Mouse (Mus musculus) cortical plate, adult 2 months (tissue): ENCODE measurements around the gene Aup1.

Source experiments
- CTCF ChIP-seq: fragments of 200-500 bp; IDR thresholded peaks from 2 replicates; pipeline ENCODE4 v1.5.1; 2011; ENCODE audit warnings: mild to moderate bottlenecking, control low read depth, low read length; ENCODE audit not compliant: insufficient read depth; ENCODE audit errors: extremely low read depth
- POLR2A ChIP-seq: fragments of 200-500 bp; IDR thresholded peaks from 2 replicates; pipeline ENCODE4 v1.6.1; 2011; ENCODE audit warnings: mild to moderate bottlenecking, low read length, control low read depth; ENCODE audit not compliant: insufficient read depth; ENCODE audit errors: extremely low read depth

DNA sequence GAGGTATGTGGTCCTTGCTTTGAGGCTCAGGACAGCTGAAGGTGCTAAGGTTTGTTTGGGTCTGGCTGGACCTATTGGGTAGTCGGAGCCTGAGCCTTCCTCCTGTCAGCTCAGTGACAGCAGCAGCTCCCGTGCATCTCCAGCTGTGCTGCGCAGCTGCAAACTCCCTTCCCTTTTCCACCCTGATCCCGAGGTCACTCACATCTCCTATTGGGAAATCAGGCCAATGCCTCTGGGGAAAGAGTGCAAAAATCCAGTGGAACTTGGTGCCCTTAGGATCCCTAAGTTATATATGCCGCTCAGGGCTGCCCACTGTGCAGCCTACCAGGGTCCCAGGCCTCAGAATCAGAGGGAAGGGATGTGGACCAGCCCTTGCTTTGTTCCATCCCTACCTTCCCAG, 29.2 kb downstream of the Aup1 start:
- TF ChIP-seq CTCF (no peak), POLR2A (no peak)
